Mouse (Mus musculus) bone marrow macrophage, adult 2 months (primary cell): Measurements from ENCODE around the gene Dhx16.

ENCODE experiments used
- CTCF ChIP-seq: IDR thresholded peaks from 2 replicates; pipeline ENCODE4 v1.5.1; 2012; ENCODE audit warnings: low read depth, mild to moderate bottlenecking, low read length, moderate library complexity
- POLR2A ChIP-seq: IDR thresholded peaks from 2 replicates; pipeline ENCODE4 v1.6.1; 2012; ENCODE audit warnings: mild to moderate bottlenecking, low read depth, low read length, borderline replicate concordance

GRCm38 (mm10) chr17:35835424-35836140, 44.0 kb upstream of the Dhx16 start:
- TF ChIP-seq CTCF (no peak), POLR2A (no peak)
